Mouse (Mus musculus): ENCODE results near the gene Rnf157.

Rnf157 gene

DNA sequence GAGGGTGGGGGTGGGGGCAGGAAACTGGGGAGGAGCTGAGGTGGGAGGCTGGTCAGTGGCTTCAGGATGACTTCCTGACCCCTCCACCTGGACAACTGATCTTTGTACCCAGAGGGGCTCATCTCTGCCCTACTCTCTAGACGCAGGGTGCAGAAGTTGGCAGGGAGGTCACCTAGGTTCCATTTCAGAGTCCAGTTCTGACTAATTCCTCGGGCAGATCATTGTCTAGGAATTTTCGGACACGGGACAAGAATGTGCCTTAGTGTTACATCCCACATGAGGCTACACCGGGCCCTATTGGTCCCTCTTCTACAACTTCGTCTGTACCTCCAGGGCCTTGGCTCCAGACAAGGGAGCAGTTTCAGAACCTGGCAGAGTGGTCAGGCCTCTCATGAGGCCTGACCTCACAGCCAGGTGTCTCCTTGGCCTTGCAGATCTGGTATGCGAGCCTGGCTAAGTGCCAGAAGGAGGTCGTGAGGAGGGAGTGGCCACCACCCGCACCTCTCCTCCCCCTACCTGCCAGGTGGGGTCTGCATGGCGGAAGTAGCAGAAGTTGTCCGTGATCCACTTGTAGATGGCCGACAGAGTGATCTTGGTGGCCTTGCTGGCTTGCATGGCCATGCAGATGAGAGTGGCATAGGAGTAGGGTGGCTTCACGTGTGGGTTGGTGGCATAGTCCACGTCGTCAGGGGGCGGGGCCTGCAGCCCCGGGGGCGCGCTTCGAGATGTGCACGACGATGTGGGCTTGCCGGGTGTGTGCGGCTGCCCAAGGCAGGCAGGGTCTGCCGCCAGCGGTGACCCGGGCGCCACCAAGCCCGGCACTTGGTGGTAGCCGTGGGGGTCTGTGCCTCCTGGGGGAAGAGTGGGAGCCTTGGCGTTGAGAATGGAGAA is 79.1 kb downstream of the Rnf157 start:
- DNase-seq, result no peak

DNA sequence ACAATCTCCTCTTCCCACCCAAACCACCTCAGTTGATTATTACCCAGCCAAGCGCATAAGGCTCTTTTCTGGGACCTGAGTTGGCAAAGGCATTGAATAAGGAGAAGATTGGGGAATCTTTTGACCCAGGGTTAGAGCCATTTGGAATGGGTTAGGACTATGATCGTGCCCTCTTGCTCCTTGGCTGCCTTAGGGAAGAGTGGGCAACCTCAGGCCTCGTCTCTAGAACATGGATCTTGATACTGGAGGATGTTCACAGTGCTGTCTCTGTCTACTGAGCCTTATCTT is 79.9 kb downstream of the Rnf157 start:
- DNase-seq, result no peak

DNA sequence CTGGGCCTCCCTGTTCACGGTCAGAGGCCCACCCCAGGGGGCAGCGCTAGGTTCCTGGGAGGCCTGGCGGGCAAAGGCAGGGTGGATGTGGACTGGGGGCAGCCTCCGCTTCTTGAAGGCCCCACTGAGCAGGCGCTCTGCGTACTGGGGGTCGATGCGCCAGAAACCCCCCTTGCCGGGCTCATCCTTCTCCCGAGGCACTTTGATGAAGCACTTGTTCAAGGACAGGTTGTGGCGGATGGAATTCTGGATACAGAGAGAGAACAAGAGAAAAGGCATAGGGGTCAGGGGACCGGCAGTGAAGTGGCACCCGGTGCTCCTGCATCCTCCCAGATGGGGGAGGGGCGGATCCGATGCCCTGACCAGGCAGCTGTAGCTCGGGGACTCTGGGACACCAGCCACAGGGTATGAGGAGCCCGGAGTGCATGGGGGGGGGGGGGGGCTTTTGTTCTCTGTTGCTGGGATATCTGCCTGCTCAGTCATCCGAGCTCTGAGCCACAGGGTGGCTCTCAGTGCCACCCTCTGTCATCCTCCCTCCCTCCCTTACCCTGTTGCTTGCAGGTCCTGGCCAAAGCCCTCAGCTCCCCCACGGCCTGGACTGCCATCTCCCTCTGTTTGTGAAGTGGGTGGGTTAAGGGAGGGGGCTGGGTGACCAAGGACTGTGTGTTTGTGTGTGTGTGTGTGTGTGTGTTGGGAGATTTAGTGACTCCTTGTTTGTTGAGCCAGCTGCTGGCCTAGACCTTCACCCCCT is 80.4 kb downstream of the Rnf157 start:
- DNase-seq, result peak; percentile 25 to 39

DNA sequence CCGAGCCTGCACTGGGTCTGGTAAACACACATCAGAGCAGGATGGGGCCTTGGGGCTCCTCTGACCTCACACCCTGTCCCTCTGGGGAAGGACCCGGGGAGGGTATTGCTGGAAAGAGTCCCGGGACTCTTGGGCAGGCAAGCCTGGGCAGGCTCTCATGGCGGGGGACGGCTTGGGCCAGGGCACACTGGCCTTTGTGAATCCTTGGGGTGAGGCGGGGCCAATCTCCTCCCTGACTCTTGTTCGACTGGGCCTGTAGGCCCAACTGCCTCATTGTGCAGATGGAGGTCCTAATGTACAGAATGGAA is 82.7 kb downstream of the Rnf157 start:
- no peak for DNase-seq

DNA sequence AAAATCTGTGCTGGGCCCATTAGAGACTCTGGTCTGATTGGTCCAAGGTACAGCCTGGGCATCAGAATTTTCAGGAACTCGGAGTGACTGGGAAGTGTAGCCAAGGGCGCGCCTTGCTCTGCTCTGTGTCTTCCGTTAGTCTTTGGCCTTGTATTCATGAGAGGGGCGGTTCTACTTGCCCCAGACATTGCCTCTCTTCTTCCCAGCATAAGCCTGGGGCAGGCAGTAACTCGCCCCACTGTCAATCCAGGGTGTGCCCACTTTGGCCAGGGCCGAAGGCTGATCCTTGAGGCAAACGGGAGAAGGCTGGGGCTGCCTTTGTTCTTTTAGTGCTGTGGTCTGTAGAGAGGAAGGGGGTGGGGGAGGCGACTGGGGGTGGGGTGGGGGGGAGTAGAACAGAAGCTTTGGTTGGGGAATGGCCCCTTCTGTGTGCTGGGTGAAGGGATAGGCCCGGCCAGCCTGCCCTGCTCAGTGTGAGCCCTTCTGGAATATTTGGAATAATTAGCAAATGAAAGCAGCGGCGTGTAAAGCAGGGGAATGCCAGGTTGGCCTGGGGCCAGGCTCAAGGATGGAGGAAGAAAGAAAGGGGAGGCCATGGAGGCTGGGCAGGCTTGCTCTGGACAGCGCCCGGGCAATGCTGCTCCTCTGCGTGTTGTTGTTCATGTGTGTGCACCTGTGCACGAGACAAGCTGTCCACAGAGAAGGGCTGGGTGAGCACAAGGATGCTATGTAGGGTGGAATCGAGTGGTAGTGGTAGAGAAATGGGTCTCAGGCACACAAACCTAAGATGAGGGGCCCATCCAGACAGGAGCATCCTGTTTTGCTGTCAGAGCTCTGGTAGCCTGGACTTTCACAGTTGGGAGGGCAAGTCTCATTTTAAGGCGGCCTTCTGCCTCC is 83.3 kb downstream of the Rnf157 start:
- no peak for DNase-seq

DNA sequence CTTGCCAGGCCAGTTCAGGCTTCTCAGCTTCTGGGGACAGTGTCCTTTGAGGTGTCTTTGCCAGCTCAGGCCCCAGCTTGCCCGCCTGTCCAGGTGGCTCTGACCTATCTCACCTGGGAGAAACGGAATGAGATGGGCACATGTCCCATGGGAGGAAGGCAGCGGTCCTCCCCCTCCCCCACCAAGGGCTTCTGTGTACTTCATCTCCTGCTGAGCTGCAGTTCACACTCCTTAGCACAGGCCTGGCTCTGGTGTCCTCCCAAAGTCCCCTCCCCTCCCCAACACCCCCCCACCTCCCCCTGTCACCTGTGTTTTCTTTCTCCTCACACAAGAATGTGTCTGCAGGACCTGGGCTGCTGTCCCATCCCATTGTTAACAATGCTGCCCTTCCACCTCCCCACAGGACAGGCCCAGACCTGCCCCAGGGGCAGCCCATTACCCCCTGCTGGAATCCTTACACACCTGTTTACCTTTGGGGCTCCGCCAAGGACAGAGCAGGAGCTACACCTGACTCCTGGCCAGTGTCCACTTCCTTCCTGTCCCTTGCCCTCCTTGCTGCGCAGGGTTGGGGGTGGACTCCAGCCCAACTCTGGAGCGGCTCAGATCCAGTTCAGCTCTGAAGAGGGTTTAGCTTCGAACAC is 85.7 kb downstream of the Rnf157 start:
- DNase-seq, result no peak

DNA sequence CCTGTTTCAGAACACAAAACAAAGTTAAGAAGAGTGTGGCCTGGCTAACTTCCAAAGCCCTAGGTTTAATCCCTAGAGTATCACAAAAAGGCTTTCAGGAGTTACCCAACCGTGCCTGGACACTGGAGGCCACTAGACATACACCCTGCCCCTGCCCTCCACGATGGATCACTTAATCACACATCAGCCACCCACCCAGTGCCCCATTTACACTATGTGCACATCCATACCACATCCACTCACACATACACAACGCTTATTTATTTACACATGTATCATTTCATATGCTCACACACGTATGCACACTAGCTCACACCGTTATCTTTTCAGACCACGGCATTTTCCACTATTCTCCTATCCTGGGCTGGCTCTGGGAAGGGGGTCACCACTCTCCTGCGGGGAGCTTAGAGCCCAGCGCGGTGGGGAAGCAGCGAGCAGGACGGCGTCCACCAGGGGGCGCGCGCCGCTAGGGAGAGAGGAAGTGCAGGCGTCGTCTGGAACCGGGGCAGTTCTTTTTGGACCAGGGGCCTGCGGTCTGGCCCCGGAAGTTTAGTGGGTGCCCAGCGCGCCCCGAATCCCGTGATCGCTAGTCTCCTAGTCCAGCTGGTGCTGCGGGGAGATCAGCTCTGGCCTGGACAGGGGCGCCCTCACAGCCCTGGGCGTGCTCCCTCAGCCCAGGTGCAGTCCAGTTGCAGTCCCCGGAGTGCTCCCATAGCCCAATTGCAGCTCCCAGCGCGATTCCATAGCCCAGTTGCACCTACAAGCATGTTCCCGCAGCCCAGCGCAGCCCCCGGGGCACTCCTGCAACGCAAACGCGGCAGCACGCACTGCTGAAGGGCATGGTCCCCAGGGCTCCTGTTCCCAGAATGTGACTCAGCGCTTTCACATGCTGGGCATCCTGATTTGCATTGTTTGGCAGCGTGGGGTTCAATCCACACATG is 93.8 kb downstream of the Rnf157 start:
- DNase-seq, result peak; percentile 82 to 92

DNA sequence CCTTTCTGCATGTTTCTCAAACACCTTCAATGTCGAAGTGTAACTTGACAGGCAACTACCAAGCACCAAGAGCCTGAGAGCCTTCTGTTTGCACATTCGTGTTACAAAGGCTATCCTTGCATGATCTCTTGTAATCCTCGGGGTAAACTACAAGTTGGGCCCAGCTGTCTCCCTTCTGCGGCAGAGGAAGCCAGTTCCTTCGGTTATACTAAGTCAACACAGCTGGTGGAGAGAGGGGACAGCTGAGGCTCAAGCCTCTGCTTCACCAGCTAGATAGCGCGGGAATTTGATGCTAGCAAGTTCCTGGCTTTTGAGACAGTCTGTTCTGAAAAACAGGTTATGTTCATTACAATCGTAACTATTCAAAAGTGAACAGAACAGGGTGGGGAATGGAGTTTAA is 100.5 kb downstream of the Rnf157 start:
- no peak for DNase-seq

DNA sequence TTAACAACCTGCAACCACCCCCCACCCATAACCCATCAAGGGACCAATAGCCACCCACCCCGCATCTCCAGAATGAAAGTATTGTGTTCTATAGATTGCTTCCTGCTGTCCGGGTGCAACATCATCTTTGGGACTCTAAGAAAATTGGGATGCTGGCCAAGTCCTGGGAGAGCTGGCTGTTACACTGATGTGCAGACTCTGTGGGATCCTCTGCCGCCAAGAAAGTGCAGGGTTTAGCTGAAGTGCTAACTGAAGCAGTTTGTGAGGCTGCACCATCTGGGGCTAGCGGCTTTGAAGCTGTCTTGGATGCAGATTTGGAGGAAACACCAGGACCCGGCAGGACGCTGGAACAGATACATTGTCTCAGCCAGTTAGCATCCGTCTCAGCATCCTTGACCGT is 101.7 kb downstream of the Rnf157 start:
- no peak for DNase-seq

DNA sequence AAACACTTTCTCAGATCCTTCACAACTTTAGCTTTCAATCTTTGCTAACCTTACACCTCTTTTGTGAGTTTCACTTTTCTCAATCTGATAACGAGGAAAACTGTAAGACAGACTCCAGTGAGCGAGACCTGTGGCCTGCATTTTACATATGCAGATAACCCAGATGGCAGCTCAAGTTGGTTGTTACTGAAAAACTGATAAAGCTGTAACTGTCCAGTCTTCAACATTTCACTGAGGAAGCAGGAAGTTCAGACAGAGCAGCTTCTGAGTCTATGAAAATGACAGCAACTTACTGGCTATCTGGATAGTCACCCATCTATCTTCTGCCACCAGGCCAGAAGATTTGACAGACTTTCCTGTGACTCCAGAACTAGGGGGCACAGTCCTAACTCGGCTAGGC is 103.2 kb downstream of the Rnf157 start:
- no peak for DNase-seq

DNA sequence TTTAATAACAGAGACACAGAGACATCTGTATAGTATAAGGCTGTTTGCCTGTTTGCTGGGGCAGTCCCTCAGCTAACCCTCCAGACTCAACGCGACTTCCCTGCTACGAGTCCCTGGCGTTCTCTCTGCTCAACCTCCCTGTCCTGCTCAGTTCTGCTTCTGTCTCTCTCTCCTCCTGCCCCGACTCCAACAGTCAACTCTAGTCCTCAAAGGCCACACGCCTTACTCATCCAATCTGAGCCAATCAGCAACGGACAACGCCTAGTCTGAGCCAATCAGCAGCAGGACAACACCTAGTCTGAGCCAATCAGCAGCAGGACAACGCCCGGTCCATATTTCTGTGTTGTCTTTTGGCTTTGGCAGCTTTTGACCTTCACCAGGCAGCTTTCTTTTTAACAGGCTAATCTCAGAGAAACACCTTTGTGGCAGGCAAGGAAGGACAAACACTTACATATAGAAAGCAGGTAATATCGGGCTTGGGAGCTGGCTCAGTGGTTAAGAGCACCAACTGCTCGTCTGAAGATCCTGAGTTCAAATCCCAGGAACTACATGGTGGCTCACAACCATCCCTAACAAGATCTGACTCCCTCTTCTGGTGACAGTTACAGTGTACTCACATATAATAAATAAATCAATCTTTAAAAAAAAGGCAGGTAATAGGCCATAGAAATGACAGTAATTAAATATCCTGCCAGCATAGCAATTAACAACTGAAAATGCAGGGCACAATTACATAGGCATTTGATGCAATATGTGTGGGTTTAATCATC is 104.9 kb downstream of the Rnf157 start:
- peak in 1 of 2 experiments; percentile 12 for DNase-seq

DNA sequence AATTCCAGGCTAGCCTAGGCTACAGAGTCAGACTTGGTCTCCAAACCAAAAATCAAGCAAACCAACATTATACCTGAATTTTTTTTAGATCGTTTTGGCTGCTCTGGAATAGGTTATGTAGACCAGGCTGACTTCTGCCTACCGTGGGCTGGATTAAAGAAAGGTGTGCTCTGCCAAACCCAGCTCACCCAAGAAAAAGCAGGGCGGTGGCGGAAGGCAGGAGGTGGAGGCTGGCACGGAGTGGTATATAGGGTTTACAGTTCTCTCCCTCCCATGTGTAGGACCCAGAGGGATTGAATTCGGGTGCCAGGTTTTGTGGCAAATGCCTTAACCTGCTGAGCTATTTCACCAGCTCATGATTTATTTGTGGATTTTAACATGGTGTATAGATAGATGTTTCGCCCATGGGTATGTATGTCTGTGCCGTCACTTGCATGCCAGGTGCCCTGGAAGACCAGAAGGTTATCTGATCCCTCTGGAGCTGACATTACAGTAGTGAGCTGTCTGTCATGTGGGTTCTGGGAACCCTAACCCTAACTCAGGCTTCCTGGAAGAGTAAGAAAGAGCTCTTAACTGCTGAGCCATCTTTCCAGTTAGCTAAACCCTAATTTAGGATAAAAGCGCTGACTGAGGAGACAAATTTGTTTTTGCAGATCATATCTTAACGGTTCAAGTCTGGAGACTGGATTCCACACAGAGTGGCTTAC is 105.7 kb downstream of the Rnf157 start, which contains the start of gene Exoc7:
Gene Exoc7 (minus strand): TSS at position 215 of the 707 bp plus-strand sequence.
- DNase-seq, result no peak

DNA sequence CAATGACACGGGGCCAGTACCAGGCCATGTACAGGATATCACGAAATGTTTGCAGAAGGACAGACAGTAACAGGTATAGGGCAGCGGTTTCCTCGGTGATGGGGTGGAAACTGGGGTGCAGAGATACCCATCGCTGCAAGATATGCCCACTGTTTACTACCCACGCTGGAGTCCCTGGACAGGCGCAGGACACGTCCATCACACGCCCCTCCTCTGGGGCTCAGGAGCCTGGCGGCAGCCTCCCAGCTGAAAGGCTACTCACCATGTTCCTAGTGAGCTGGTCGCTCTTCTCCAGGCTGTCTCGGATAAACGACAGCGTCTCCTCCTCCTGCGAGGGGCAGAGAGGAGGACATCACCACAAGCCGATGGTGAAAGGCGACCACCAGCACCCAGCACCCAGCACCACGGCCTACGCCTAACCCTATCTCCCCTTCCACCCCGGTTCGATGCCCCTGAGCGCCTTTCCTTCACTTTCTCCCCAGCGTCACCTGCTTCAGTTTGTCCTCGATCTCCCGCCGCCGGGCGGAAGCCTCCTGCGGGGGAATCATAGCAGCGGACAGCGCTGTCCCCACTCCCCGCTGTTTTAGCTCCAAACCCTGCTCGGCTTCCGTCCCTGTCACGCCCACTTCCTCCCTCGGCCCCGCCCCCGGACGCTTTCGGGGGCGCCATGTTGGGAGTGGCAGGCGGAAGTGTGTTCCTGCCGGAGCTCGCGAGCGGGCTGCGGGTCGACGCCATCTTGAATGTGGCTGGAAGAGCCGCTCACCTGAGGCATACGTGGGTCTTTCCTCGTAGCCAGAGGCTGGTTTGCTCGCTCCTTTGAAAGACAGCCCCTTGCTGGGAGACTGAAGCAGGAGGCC is 106.5 kb downstream of the Rnf157 start:
- DNase-seq, result peak; percentile 91

DNA sequence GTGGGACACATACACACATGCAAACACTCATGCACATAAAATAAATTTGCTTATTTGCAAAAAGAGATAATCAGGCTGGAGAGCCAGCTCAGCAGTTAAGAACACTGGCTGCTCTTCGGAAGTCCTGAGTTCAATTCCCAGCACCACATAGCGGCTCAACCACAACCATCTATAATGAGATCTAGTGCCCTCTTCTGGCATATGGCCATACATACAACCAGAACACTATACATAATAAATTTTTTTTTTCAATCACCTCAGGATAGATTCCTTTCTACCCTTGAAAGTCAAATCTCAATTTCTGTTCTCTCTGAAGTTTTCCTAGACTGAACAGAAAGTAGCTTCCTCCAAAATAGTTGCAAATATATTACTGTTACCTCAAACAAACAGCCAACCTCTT is 107.4 kb downstream of the Rnf157 start:
- no peak for DNase-seq

DNA sequence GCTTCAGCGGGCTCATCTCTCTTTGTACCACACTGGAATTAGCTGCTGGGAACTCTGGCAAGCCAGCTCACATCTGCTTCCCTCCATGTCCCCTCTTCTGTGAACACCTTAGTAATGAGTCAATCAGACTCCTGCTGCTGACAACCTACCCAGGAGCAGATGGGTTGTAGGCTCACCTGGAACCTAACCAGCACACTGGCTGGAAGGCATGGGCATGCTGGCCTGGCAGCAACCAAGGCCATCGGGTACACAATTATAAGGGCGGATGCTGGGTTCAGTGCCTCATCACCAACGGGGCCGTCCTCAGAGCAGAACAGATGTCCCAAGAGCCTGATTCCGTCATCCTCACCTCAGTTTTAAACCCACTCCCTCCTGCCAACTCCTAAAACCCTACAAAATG is 114.2 kb downstream of the Rnf157 start:
- peak; percentile 75 to 82 for DNase-seq

DNA sequence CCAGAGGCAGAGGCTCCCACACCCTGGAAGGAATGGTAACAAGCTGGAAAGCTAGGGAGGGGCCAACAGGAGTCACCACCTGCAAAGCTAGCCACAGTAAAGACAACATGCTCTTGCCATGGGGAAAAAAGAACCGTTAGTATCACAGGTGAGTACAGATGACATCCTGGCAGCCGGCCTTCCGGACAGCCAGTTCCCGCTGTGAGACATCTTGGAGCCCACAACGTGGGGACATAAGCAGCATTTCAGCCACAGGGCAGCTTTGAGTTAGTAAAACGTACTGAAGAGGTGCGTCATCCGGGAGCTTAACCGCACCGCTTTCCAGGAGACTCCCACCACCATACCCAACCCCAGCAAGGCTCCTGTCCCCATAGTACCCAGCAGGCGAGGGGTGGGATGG is 114.6 kb downstream of the Rnf157 start:
- peak; percentile 74 to 77 for DNase-seq

DNA sequence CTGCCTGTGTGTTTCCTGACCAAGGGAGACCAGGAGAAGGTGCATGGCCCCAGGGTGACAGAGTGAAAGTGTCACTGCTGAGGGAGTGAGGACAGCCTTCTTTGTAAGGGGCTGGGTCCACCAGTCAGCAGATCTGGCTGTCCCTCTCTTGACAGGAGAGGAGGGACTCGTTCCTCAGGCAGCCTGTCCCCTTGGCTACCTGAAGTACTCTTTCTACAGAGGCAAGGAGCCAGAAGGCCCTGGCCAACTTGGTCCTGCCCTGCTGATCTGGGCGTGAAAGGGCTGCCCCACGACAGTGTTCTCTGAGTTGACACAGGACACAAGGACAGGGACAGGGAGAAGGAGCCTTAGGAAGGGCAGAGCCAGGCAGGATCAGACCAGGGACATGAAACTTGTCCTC is 115.8 kb downstream of the Rnf157 start:
- no peak for DNase-seq

DNA sequence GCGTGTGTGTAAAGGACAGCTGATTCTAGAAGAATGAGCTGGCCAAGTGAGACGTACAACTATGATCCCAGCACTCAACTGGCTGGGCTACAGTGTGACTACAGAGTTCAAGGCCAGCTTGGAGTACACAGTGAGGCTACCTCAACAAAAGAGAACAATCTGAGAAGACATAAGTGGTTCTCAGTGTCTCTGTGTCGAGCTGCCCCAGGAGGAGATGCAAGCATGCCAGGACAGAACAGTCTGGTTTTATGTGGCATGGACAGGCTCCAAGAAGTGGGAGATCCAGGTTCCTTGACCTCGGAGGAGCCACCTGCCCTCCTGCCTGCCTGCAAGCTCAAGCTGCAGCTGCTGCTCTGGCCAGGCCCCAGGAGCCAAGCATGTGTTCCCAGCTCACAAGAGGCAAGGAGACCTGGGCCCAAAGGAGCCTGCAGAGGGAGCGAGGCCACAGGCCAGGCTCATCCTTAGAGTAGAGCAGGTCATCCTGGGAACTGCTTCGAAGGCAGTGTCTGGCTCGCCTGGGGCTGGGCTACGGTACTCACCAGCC is 116.6 kb downstream of the Rnf157 start:
- no peak for DNase-seq

DNA sequence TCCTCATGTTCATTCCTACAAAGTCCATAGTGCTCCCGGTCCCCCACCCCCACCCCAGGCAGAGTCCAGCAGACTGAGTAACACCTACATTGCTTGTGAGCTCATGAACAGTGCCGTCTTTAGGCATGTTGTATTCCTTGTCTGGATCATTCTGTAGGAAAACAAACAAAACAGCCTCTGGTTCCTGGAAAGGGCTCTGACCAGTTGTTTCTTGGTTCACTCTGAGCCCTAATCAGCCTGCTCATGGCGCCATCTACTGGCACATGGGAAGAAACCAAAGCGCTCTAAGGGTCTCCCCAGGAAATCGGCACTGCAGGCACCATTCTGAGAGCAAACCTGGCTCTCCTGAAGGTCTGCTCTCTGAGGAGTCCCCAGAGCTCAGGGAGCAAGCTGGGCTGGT is 118.5 kb downstream of the Rnf157 start:
- DNase-seq, result peak; percentile 50 to 69

Measured in cerebellum, adult 18-20 months (tissue).